Mouse (Mus musculus): Measurements from ENCODE around the gene Gm3336.

Gm3336 gene

DNA sequence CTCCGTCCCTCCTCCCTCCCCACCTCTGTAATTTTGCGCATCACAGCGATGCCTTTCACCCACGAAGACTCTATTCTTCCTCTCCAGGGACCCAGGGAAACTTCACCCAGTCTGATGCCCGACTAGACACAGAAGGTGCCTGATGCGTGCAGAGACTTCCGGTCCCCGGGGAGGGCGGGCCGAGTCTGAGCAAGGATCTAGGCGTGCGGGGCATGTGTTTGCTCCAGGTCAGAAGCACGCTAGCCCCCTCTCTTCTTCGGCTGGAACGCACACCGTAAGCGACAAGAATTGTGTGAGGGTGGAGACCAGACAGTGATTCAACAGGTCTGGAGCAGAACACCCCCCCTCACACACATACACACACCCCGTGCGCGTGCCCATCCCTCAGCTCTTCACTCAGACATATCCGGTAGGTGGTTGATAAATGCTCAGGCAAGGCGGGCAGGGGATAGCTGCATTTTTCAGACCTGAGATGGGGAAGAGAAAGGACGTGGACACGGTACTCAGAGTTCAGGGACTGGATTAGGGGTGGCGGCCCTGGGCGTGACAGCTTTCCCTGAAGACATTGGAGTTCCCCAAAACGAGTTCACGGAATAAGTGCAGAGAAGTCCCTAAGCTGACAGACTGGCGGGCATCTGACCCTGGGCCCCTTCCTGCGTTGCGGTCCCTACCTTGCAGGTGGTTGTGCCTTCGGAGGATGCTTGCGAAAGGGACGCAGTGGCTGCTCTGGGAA lies 47.7 kb downstream of the Gm3336 start:
- peak; percentile 69 for DNase-seq

DNA sequence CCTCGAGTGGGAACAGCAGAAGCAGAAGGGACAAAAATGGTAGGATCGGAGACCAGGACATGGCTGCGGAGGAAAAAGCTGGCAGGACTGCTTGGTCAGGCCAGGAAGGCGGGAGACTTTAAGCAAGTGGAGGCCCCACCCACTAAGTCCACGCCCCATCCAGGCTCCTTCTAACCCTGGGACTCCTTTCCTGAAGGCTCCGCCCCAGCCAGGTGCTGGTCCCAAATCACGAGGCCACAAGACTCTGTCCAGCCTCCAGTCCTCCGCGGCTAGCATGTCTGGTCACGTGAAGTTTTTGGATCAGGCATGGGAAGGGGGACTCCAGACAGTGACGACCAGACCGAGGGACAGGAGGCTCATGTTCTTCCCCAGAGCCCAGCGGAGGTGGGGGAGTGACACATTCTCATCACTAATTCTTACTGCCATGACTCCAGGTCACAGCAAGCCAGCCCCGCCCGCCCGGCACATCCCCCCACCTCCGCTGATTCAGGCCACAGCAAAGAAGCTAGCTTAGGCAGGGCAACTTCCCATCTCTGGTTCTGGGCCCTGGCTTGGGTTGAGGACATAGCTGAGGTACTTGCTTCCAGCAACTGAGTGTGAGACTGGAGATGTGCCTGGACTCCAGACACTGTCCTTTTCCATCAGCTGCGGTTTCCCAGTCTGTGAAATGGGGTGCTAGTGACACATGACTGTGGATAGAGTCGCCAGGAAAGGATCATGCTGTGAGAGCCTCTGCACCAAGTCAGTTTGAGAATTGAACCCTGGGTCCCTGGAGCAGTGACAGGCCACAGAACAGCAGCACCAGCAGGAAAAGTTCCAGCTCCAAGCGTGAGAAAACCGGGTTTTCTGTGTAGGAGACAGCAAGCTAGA lies 48.5 kb downstream of the Gm3336 start:
- peak; percentile 88 for DNase-seq

DNA sequence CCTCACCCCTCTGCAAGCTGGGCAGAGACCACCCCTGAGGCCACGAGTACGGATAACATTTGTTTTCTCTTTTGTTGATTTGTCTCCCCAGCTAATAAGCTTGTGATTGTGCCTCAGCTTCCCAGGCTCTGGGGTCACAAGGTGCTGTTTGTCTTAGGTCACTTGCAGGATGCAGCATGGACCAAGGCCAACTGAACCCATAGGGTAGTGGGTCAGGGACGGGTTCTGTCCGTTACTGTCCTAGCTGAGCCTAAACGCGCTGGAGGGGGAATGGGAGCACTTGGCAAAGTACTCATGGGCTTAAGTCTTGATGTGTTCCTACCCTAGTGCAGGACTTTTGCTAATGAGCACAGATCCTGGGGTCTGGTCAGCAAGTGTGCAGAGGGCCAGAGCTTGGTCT lies 49.2 kb downstream of the Gm3336 start:
- no peak for DNase-seq

DNA sequence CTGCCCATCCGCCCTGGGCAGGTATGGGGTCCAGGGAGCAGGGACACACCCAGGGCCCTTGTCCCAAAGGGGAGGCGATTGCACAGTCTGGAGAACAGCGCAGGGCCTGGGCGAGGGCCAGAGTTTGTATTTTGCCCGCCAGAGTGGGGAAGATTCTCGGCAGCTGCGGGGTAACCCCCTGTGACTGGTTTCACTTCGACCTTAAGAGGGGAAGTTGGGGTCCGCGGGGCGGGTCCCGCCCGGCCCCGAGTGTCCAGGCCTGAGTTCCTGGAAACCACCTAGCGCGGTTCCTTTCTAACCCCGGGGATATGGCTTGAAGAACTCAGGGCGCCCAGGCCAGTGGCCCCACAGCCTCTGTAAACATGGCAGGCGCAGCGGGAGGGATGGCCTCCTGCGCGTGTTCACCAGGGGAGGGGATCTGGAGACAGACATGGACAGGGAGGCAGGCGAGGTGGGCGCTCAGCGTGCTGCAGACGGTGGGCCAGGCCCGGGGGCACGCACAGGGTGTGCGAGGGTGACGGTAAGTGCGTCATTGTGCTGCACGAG lies 50.0 kb downstream of the Gm3336 start:
- DNase-seq: no peak

DNA sequence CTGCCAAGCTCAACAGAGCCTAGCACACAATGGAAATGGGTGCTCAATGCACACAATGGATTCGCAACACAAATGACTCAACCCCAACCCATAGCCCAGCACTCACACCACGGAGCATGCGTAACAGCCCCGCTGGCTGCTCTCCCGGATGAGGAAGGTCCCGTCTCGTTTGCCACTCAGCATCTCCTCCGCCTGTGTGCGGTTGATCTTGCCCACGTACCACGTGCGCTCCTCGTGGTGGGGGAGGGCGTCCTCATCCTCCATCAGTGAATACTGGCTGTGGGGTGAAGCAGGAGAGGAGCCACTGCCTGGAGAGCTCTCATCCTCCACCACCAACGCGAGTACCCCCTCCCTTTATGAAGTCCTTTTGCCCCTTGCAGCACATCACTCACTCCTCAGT lies 50.6 kb downstream of the Gm3336 start:
- no peak for DNase-seq

DNA sequence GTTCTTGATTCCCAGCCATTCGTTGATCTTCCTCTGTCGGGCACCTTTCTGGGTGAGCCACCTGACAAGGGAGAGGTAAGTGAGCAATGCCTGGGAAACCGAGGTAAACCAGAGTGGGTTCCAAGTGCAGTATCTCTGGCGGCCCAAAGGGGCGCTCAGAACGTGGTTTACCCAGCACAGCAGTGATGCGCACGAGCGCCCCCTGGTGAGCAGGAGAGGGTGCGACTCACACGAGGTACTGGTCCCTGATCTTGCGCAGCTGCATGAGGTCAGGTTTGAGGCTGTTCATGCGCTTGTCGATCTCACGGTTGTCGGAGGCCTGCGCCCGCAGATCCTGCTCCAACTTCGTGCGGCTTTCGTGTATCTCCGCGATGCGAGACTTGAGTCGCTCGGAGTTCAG lies 51.0 kb downstream of the Gm3336 start:
- DNase-seq: peak; percentile 98

DNA sequence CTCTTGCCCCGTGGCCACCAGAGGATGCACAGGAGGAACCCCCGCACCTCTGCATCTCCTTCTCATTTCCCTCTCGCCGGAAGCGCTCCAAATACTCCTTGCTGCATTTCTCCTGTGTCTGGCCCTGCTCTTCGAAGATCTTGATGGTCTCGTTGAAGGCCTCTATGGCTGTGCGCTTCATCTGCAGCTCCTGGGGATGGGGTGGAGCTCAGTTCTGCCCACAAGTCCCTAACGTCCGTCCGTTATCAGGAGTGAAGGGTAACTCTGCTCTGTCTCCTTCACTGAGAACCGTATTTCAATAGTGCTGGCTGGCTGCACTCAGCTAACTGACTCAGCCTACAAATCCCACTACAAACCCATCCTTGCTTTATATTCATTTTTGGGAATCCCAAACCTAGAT lies 51.5 kb downstream of the Gm3336 start:
- no peak for DNase-seq

DNA sequence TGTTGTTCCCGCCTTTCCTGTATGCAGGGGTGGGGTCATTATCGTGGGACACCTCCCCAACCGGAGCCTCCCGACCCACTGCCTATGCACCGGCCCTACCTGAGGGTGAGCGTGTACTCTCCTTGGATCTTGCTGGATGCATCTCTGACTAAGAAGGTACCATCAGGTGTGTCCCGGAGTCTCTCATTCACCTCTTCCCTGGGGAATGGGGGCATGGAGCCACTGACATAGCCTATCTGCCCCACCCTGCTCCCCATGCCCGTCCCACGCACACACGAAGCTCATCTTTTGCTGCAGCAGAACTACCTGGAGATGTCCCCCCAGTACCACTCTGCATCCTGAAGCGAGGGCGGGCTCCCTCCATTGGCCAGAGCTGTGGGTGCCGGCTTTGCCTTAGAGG lies 52.4 kb downstream of the Gm3336 start:
- DNase-seq: no peak

DNA sequence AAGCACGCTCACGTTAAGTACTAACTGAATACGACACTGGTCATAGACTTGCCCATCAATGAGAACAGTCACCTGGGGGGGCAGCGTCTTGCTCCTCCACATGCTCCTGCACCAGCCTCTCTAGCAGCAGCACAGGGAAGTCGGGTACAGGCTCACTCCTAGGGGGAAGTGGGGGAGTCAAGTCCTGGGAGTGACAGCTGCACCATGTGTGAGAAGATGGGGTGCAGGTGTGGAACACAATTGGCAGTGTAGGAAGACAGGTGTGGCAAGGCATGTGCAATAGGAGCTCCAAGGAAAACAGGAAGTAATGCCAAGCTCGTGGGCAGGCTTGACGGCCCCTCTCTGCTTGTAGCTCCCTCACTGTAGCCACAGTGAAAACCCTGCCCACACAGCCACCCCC lies 52.9 kb downstream of the Gm3336 start:
- DNase-seq: no peak

DNA sequence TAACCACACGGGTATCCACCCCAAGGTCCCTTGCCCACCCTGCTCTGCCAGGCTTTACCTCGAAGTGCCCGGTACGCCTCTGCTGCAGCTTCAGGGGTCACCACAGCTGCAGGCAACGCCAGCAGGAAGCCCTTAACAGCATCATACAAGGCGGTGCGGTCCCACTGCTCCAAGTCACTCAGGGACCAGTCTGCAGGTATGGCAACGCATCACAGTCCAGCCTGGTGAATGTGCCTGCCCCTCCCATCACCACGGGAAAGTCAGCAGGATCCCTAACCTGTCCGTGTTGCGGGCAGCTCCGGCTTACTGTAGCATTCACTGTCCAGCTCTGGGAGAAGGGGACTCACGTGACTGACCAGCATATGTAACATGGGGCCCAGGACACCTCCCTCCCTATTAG lies 53.7 kb downstream of the Gm3336 start:
- DNase-seq: no peak

Data from kidney, postnatal 10 days (tissue).